Mouse (Mus musculus): Measurements from ENCODE around the gene Olfr924. TPM values are rescaled to one million over a fixed set of nuclear protein-coding genes. Genes with fewer than 3 reads are reported as not detected.

Olfr924 gene
- not detected for polyA plus RNA-seq (2012; fragmentation: generic; extraction: Trizol)

DNA sequence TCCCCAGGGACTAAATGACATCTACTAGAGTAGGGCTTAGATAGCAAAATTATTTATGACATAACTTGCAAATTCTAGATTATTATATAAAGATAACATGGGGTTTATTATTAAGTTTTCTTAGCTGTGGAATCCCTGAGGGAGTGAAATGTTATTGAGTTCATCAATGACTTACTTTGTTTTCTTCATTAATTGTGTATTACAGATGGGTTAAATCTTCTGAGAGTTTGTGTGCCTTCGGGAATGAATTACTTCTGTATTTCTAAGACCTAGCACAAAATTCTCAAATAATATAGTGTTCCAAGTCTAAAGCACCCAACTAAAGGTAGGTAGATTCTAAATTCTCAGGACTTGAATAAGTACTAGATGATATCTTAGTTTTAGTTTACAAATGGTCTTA lies at the start of gene Olfr924:
TSS of gene Olfr924 (plus strand) at position 301 of the 400 bp plus-strand sequence.
- H3K36me3 ChIP-seq (ENCODE audit: control insufficient read depth, insufficient read depth): no peaks in the 10 kb centered on the region
- no peak within 1 kb of the TSS for H3K4me2 ChIP-seq (ENCODE audit: low read depth)
- no peaks in the 10 kb centered on the region for H3K79me2 ChIP-seq (ENCODE audit: control insufficient read depth, insufficient read depth)
- H3K27me3 ChIP-seq (ENCODE audit: control insufficient read depth, insufficient read depth, insufficient read length): no peaks in the 10 kb centered on the region
- H3K4me3 ChIP-seq: no peak within 1 kb of the TSS
- no peak for TF ChIP-seq POLR2AphosphoS2 (IDR thresholded peaks at IDR 0.05; ENCODE audit: insufficient read length, low read depth)
- TF ChIP-seq MYOG (IDR thresholded peaks at IDR 0.05; ENCODE audit: control insufficient read depth in 1 of 3, insufficient read depth in 1 of 3, insufficient read length in 2 of 3, low read depth in 2 of 3): no peak
- H3ac ChIP-seq (ENCODE audit: control insufficient read depth, insufficient read length): no peak within 1 kb of the TSS

DNA sequence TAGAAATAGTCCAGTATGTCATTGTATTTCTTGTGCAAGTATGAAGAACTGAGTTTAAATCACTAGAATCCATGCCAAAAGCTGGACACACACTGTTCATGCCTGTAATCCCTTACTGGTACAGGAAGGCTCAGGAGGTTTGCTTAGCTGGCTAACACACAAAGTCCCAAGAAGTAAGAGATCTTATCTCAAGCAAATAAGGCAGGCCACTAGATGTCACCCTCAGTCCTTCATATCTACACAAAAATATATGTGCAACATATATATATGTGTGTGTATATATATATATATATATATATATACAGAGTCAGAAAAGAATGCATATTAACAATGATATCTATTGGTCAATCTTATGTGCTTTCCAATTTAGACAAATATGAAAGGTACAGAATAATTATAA lies 38.6 kb upstream of the Olfr924 start:
- no peaks in the 10 kb centered on the region for H3K36me3 ChIP-seq (ENCODE audit: control insufficient read depth, insufficient read depth)
- H3K4me3 ChIP-seq: no peak overlapping the region
- no peak overlapping the region for H3K4me2 ChIP-seq (ENCODE audit: low read depth)
- no peaks in the 10 kb centered on the region for H3K27me3 ChIP-seq (ENCODE audit: control insufficient read depth, insufficient read depth, insufficient read length)
- H3ac ChIP-seq (ENCODE audit: control insufficient read depth, insufficient read length): no peak overlapping the region
- TF ChIP-seq TCF12 (IDR thresholded peaks at IDR 0.05; ENCODE audit: insufficient read depth, poor library complexity, severe bottlenecking): no peak
- H3K79me2 ChIP-seq (ENCODE audit: control insufficient read depth, insufficient read depth): no peaks in the 10 kb centered on the region

DNA sequence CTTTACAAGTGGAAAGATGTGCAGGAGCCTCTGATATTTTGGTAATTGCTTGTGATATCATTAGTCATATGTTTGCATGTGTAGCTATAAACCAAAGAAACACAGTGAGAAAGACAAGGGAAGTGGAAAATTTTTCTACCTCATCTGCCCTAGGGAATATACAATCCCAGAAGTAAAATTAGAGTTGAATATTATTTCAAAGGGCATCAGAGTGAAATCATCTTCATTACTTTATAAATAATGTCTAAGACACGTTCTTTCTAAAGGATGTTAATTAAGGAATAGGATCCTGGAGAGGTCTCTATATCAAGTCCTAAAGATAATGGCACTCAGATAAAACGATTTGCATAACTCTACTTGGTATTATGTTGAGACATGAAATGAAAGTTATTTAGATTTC lies 29.9 kb upstream of the Olfr924 start, which contains the start of gene Olfr922:
TSS of gene Olfr922 (plus strand) at position 301 of the 400 bp plus-strand sequence.
- Histone ChIP-seq H3K27me3 (ENCODE audit: control insufficient read depth, insufficient read depth, insufficient read length) (no peaks in the 10 kb centered on the region), H3ac (ENCODE audit: control insufficient read depth, insufficient read length) (no peak within 1 kb of the TSS), H3K4me2 (ENCODE audit: low read depth) (no peak within 1 kb of the TSS), H3K79me2 (ENCODE audit: control insufficient read depth, insufficient read depth) (no peaks in the 10 kb centered on the region), H3K36me3 (ENCODE audit: control insufficient read depth, insufficient read depth) (no peaks in the 10 kb centered on the region), H3K4me3 (no peak within 1 kb of the TSS)
- TF ChIP-seq MYOG (IDR thresholded peaks at IDR 0.05; ENCODE audit: control insufficient read depth in 1 of 3, insufficient read depth in 1 of 3, insufficient read length in 2 of 3, low read depth in 2 of 3): no peak
- no peak for TF ChIP-seq SRF (IDR thresholded peaks at IDR 0.05; ENCODE audit: control insufficient read depth, insufficient read length, low read depth)
- no peak for TF ChIP-seq MYOD1 (IDR thresholded peaks at IDR 0.05; ENCODE audit: control insufficient read depth in 1 of 3, insufficient read length in 2 of 3, low read depth in 2 of 3)
- TF ChIP-seq TCF12 (IDR thresholded peaks at IDR 0.05; ENCODE audit: insufficient read depth, poor library complexity, severe bottlenecking): no peak
- no peak for TF ChIP-seq POLR2AphosphoS2 (IDR thresholded peaks at IDR 0.05; ENCODE audit: insufficient read length, low read depth)
- TF ChIP-seq POLR2A (IDR thresholded peaks at IDR 0.05; ENCODE audit: insufficient read length, low read depth): no peak
- TF ChIP-seq E2F4 (IDR thresholded peaks at IDR 0.05; ENCODE audit: insufficient read depth): no peak
- no peak for TF ChIP-seq MAX (IDR thresholded peaks at IDR 0.05; ENCODE audit: low read depth)

DNA sequence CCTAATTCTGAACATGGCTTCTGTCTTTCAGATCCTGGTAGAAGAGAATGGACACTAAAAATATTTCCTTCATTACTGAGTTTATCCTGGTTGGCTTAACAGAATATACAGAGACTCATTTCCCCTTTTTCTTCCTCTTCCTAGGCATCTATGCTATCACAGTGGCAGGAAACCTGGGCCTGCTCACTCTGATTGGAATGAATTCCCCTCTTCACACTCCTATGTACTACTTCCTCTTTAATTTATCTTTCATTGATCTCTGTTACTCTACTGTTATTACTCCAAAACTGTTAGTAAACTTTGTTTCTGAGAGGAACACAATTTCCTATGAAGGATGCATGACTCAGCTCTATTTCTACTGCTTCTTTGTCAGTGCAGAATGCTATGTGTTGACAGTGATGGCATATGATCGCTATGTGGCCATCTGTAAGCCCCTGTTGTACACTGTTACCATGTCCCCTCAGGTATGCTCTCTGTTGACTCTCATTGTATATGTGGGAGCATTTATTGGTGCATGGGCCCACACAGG lies 28.7 kb upstream of the Olfr924 start:
- H3ac ChIP-seq (ENCODE audit: control insufficient read depth, insufficient read length): no peak overlapping the region
- no peak overlapping the region for H3K4me2 ChIP-seq (ENCODE audit: low read depth)
- H3K4me3 ChIP-seq: no peak overlapping the region
- H3K79me2 ChIP-seq (ENCODE audit: control insufficient read depth, insufficient read depth): no peaks in the 10 kb centered on the region
- H3K27me3 ChIP-seq (ENCODE audit: control insufficient read depth, insufficient read depth, insufficient read length): no peaks in the 10 kb centered on the region
- H3K36me3 ChIP-seq (ENCODE audit: control insufficient read depth, insufficient read depth): no peaks in the 10 kb centered on the region
- TF ChIP-seq MAX (IDR thresholded peaks at IDR 0.05; ENCODE audit: low read depth) (no peak), REST (IDR thresholded peaks at IDR 0.05; ENCODE audit: insufficient read depth, insufficient read length) (no peak), MYOD1 (IDR thresholded peaks at IDR 0.05; ENCODE audit: control insufficient read depth in 1 of 3, insufficient read length in 2 of 3, low read depth in 2 of 3) (no peak), E2F4 (IDR thresholded peaks at IDR 0.05; ENCODE audit: insufficient read depth) (no peak), SRF (IDR thresholded peaks at IDR 0.05; ENCODE audit: control insufficient read depth, insufficient read length, low read depth) (no peak), CEBPB (IDR thresholded peaks at IDR 0.05; ENCODE audit: insufficient read depth, poor library complexity, severe bottlenecking) (no peak), USF1 (IDR thresholded peaks at IDR 0.05; ENCODE audit: low read depth) (no peak), TCF12 (IDR thresholded peaks at IDR 0.05; ENCODE audit: insufficient read depth, poor library complexity, severe bottlenecking) (no peak), POLR2A (IDR thresholded peaks at IDR 0.05; ENCODE audit: insufficient read length, low read depth) (no peak)

DNA sequence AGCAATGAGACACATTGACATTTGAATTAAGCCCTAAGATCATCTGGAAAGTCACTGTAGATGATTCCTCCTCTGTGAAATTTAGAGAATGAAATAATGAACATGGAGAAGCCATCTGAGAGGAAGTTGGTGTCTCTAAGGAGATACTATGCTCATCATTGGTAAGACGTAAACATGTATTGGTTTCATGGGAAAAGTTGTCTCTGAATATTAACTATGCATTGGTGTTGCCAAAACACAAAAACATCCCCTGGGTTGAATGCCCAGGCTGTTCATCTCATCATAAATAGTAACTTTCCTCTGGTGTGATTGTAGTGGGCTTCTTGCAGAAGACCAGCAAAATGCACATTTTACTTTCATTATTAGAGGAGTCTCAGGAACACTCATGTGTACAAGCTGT lies 18.0 kb upstream of the Olfr924 start, which contains the start of gene Olfr923:
TSS of gene Olfr923 (plus strand) at position 301 of the 400 bp plus-strand sequence.
- no peaks in the 10 kb centered on the region for H3K79me2 ChIP-seq (ENCODE audit: control insufficient read depth, insufficient read depth)
- no peaks in the 10 kb centered on the region for H3K27me3 ChIP-seq (ENCODE audit: control insufficient read depth, insufficient read depth, insufficient read length)
- no peak within 1 kb of the TSS for H3K4me3 ChIP-seq
- TF ChIP-seq POLR2AphosphoS2 (IDR thresholded peaks at IDR 0.05; ENCODE audit: insufficient read length, low read depth): no peak
- no peaks in the 10 kb centered on the region for H3K36me3 ChIP-seq (ENCODE audit: control insufficient read depth, insufficient read depth)
- H3K4me2 ChIP-seq (ENCODE audit: low read depth): no peak within 1 kb of the TSS
- H3ac ChIP-seq (ENCODE audit: control insufficient read depth, insufficient read length): no peak within 1 kb of the TSS

DNA sequence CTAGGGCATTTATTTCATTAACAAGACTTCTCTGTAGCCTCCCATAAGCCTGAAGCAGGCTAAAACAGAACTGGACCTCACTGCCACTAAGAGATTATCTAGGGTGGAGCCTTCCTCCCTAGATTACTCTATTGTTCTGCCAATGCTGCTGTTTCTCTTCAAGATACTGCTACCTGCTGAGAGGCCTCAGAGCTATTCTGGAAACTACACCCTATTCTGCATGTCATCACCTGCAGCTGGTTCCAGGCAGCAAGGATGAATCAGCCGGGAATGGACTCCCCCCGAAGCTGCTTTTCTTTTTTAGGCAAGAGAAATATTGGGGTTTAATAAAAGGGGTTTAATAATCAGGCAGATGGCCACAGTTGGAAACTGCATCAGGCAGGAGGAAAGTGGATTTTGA lies 11.2 kb upstream of the Olfr924 start:
- H3ac ChIP-seq (ENCODE audit: control insufficient read depth, insufficient read length): no peak overlapping the region
- H3K4me2 ChIP-seq (ENCODE audit: low read depth): no peak overlapping the region
- H3K27me3 ChIP-seq (ENCODE audit: control insufficient read depth, insufficient read depth, insufficient read length): no peaks in the 10 kb centered on the region
- H3K4me3 ChIP-seq: no peak overlapping the region
- H3K79me2 ChIP-seq (ENCODE audit: control insufficient read depth, insufficient read depth): no peaks in the 10 kb centered on the region
- TF ChIP-seq TCF12 (IDR thresholded peaks at IDR 0.05; ENCODE audit: insufficient read depth, poor library complexity, severe bottlenecking): no peak
- TF ChIP-seq MAX (IDR thresholded peaks at IDR 0.05; ENCODE audit: low read depth): no peak
- no peak for TF ChIP-seq MYOG (IDR thresholded peaks at IDR 0.05; ENCODE audit: control insufficient read depth in 1 of 3, insufficient read depth in 1 of 3, insufficient read length in 2 of 3, low read depth in 2 of 3)
- no peak for TF ChIP-seq CEBPB (IDR thresholded peaks at IDR 0.05; ENCODE audit: insufficient read depth, poor library complexity, severe bottlenecking)
- TF ChIP-seq SRF (IDR thresholded peaks at IDR 0.05; ENCODE audit: control insufficient read depth, insufficient read length, low read depth): no peak
- TF ChIP-seq TCF3 (IDR thresholded peaks at IDR 0.05; ENCODE audit: insufficient read length, low read depth): no peak
- no peak for TF ChIP-seq REST (IDR thresholded peaks at IDR 0.05; ENCODE audit: insufficient read depth, insufficient read length)
- no peak for TF ChIP-seq POLR2AphosphoS2 (IDR thresholded peaks at IDR 0.05; ENCODE audit: insufficient read length, low read depth)
- TF ChIP-seq E2F4 (IDR thresholded peaks at IDR 0.05; ENCODE audit: insufficient read depth): no peak
- no peak for TF ChIP-seq POLR2A (IDR thresholded peaks at IDR 0.05; ENCODE audit: insufficient read length, low read depth)
- TF ChIP-seq USF1 (IDR thresholded peaks at IDR 0.05; ENCODE audit: low read depth): no peak
- TF ChIP-seq MYOD1 (IDR thresholded peaks at IDR 0.05; ENCODE audit: control insufficient read depth in 1 of 3, insufficient read length in 2 of 3, low read depth in 2 of 3): no peak
- no peaks in the 10 kb centered on the region for H3K36me3 ChIP-seq (ENCODE audit: control insufficient read depth, insufficient read depth)

Data from myocyte (in vitro differentiated cells).